Mouse (Mus musculus): Measurements from ENCODE around the gene Lypd1.

- TF ChIP-seq CTCF (IDR thresholded peaks at IDR 0.05; ENCODE audit: control insufficient read depth, insufficient read depth, insufficient replicate concordance, low read depth, low read length) (no peak), POLR2A (IDR thresholded peaks at IDR 0.05; ENCODE audit: control insufficient read depth, low read depth, low read length) (no peak)
These were observed 30.4 kb upstream of the Lypd1 start for GRCm38 (mm10) chr1:125943305-125943704.

Measured in testis, adult 2 months (tissue).